Mouse (Mus musculus): Measurements from ENCODE around the gene Sec13.

The Sec13 gene

GRCm38 (mm10) chr6:113712718-113713117 is 27.8 kb downstream of the Sec13 start:
- in situ Hi-C loops (cut with MseI, MboI): no loop called here

GRCm38 (mm10) chr6:113697222-113698205 is 43.0 kb downstream of the Sec13 start:
- in situ Hi-C loops (cut with MseI, MboI): no loop called here

- in situ Hi-C loops (cut with MseI, MboI): no loop called here
These were observed 43.8 kb downstream of the Sec13 start, which contains the start of gene Tatdn2 for GRCm38 (mm10) chr6:113696582-113697221. Gene Tatdn2 (plus strand): TSS chr6:113697050.

- in situ Hi-C loops (cut with MseI, MboI): no loop called here
These were observed 44.7 kb downstream of the Sec13 start for GRCm38 (mm10) chr6:113695766-113696355.

GRCm38 (mm10) chr6:113695203-113695602 is 45.3 kb downstream of the Sec13 start:
- in situ Hi-C loops (cut with MseI, MboI): no loop called here

GRCm38 (mm10) chr6:113693377-113693776 is 47.2 kb downstream of the Sec13 start:
- in situ Hi-C loops (cut with MseI, MboI): no loop called here

GRCm38 (mm10) chr6:113692661-113693133 is 47.8 kb downstream of the Sec13 start:
- in situ Hi-C loops (cut with MseI, MboI): no loop called here

GRCm38 (mm10) chr6:113691084-113691462 is 49.5 kb downstream of the Sec13 start:
- in situ Hi-C loops (cut with MseI, MboI): no loop called here

- in situ Hi-C loops (cut with MseI, MboI): no loop called here
These were observed 50.0 kb downstream of the Sec13 start for GRCm38 (mm10) chr6:113690400-113691083.

GRCm38 (mm10) chr6:113690008-113690399 is 50.5 kb downstream of the Sec13 start:
- in situ Hi-C loops (cut with MseI, MboI): no loop called here

- in situ Hi-C loops (cut with MseI, MboI): no loop called here
These were observed 53.9 kb downstream of the Sec13 start for GRCm38 (mm10) chr6:113686551-113687125.

GRCm38 (mm10) chr6:113683081-113683825 is 57.3 kb downstream of the Sec13 start:
- in situ Hi-C loops (cut with MseI, MboI): no loop called here

GRCm38 (mm10) chr6:113681271-113681670 is 59.3 kb downstream of the Sec13 start:
- in situ Hi-C loops (cut with MseI, MboI): no loop called here

- in situ Hi-C loops (cut with MseI, MboI): loop anchor here in 1 of 2 experiments (5.0 kb wide), 1 partner anchor 38 kb away; no protein-coding TSS in a partner anchor
These were observed 60.5 kb downstream of the Sec13 start for GRCm38 (mm10) chr6:113679993-113680566.

GRCm38 (mm10) chr6:113678246-113679012 is 62.1 kb downstream of the Sec13 start:
- in situ Hi-C loops (cut with MseI, MboI): loop anchor here in 1 of 2 experiments (5.0 kb wide), 1 partner anchor 36 kb away; no protein-coding TSS in a partner anchor

All from mouse trophoblast stem cell (cell line).